Mouse (Mus musculus) CH12F3 (cell line): ENCODE results near the gene Ap1m2.
"Not testable (repeated sequence)": the region's sequence is repeated elsewhere in the genome, so short reads cannot be mapped to it uniquely, and the experiment has no call there.

Experiments used
- in situ Hi-C: fragments of 300-500 bp; cut with MboI; formaldehyde crosslinking; loops from 2 replicates; pipeline ENCODE4 v1.14.3; 2020; ENCODE audit warnings: low sequenced_read_pairs

Gene Ap1m2

GRCm38 (mm10) chr9:21329041-21329440, 16.9 kb upstream of the Ap1m2 start:
- in situ Hi-C loops = no loop called here

GRCm38 (mm10) chr9:21328041-21328440, 15.9 kb upstream of the Ap1m2 start:
- in situ Hi-C loops = no loop called here

GRCm38 (mm10) chr9:21327569-21327968, 15.4 kb upstream of the Ap1m2 start:
- in situ Hi-C loops = no loop called here

GRCm38 (mm10) chr9:21324269-21324668, 12.1 kb upstream of the Ap1m2 start:
- in situ Hi-C loops = no loop called here

- in situ Hi-C loops = not testable (repeated sequence)
Observed at GRCm38 (mm10) chr9:21322917-21323297, 10.8 kb upstream of the Ap1m2 start.

GRCm38 (mm10) chr9:21322211-21322916, 10.2 kb upstream of the Ap1m2 start:
- in situ Hi-C loops = no loop called here

- in situ Hi-C loops = no loop called here
Observed at GRCm38 (mm10) chr9:21321513-21321835, 9.3 kb upstream of the Ap1m2 start.

- in situ Hi-C loops = no loop called here
Observed at GRCm38 (mm10) chr9:21320619-21321512, 8.7 kb upstream of the Ap1m2 start, which contains the start of gene Slc44a2. Gene Slc44a2 (plus strand): TSS chr9:21320698.

- in situ Hi-C loops = no loop called here
Observed at GRCm38 (mm10) chr9:21320280-21320618, 8.1 kb upstream of the Ap1m2 start.

GRCm38 (mm10) chr9:21319503-21319902, 7.4 kb upstream of the Ap1m2 start:
- in situ Hi-C loops = loop anchor here (5.0 kb wide), 1 partner anchor 33 kb away; no protein-coding TSS in a partner anchor

GRCm38 (mm10) chr9:21318792-21319191, 6.7 kb upstream of the Ap1m2 start:
- in situ Hi-C loops = loop anchor here (5.0 kb wide), 1 partner anchor 34 kb away; no protein-coding TSS in a partner anchor

- in situ Hi-C loops = loop anchor here (5.0 kb wide), 1 partner anchor 36 kb away; no protein-coding TSS in a partner anchor
Observed at GRCm38 (mm10) chr9:21316696-21317095, 4.6 kb upstream of the Ap1m2 start.

GRCm38 (mm10) chr9:21315421-21315820, 3.3 kb upstream of the Ap1m2 start:
- in situ Hi-C loops = loop anchor here (5.0 kb wide), 1 partner anchor 37 kb away; no protein-coding TSS in a partner anchor

- in situ Hi-C loops = loop anchor here (5.0 kb wide), 1 partner anchor 38 kb away; no protein-coding TSS in a partner anchor
Observed at GRCm38 (mm10) chr9:21314367-21315140, 2.4 kb upstream of the Ap1m2 start.

- in situ Hi-C loops = no loop called here
Observed at GRCm38 (mm10) chr9:21313394-21313793, 1.3 kb upstream of the Ap1m2 start.

GRCm38 (mm10) chr9:21311695-21312094, 442 bp downstream of the Ap1m2 start:
- in situ Hi-C loops = no loop called here

GRCm38 (mm10) chr9:21309150-21309741, 2.9 kb downstream of the Ap1m2 start:
- in situ Hi-C loops = no loop called here

- in situ Hi-C loops = no loop called here
Observed at GRCm38 (mm10) chr9:21305065-21305464, 7.1 kb downstream of the Ap1m2 start.

GRCm38 (mm10) chr9:21299014-21299413, 13.1 kb downstream of the Ap1m2 start:
- in situ Hi-C loops = no loop called here

GRCm38 (mm10) chr9:21292271-21292670, 19.9 kb downstream of the Ap1m2 start:
- in situ Hi-C loops = no loop called here

- in situ Hi-C loops = not testable (repeated sequence)
Observed at GRCm38 (mm10) chr9:21291868-21292267, 20.3 kb downstream of the Ap1m2 start.
